Mouse (Mus musculus): ENCODE results near the gene Olfr1537.

Gene Olfr1537

DNA sequence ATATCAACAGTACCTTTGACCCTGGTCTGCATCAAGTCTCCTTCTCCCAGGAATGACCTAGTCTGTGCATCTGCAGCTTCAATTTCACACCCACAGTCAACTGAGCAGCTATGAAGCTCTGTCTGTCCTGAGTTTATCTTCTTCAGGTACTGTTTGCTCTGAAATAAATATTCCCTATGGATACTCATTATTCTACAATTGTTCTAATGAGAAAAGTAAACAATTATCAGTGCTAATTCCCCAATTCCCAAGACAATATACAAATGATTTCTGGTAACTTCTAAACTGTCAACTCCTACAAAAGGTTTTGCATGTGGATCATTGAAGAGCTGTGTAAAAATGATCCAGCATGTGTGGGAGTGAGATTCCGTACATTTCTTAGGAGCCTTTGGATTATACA is at the start of gene Olfr1537:
Gene Olfr1537, minus strand, starts transcription at position 101 of the 400 bp plus-strand sequence.
- no peak for DNase-seq

DNA sequence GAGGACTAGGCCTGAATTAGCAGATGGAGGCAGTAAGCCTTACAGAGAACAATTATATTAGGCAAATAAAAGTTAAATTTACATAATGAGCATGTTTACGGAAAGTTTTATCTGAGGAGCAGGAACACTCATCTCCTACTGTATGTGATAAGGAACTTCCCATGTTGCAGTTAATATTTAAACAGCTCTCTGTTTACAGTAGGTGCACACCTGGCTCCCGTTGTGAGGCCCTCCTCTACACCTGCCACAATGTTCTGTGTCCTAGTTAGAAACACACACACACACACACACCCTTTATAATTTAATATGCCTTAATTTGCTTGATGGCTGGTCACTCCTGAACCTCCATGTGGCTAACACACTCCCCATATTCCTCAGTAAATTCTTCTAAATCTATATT is 37.3 kb upstream of the Olfr1537 start:
- no peak for DNase-seq

DNA sequence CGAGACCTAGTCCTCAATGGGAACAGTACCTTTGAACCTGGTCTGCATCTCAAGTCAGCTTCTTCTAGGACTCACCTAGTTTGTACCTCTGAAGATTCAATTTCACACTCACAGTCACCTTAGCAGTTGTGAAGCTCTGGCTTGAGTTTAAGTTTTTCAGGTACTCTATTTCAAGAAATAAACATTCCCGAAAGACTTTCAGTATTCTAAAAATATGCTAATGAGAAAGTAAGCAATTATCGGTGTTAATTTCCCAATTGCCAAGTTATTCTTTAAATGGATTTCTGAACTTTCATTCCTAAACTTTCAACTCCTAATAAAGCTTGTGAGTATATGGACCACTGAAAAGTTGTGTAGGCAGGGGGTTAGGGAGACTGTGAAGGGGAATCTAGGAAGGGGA is 26.9 kb upstream of the Olfr1537 start, which contains the start of gene Olfr945:
Gene Olfr945, minus strand, starts transcription at position 101 of the 400 bp plus-strand sequence.
- no peak for DNase-seq

DNA sequence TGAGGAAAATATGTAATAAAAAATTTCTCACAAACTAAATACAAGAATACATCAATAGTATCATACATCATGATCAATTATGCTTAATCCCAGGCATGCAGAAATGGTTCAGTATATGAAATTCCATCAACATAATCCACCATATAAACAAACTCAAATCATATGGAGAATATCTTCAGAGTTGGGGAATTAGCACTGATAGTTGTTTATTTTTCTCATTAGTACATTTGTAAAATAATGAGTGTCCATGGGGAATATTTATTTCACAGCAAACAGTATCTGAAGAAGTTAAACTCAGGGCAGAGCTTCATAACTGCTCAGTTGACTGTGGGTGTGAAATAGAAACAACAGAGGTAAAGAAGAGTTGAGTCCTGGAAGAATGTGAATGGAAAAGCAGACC is 48.2 kb downstream of the Olfr1537 start, which contains the start of gene Olfr944:
Gene Olfr944, plus strand, starts transcription at position 301 of the 400 bp plus-strand sequence.
- no peak for DNase-seq

All from thymus, adult 18-20 months (tissue).